Mouse (Mus musculus): ENCODE measurements around the gene Aldh8a1. TPM values are rescaled to one million over a fixed set of nuclear protein-coding genes. Genes with fewer than 3 reads are reported as not detected.

Gene Aldh8a1
- total and polyA plus RNA-seq, 2 experiments from 2014 or later: 0.11 TPM; not detected in 1

DNA sequence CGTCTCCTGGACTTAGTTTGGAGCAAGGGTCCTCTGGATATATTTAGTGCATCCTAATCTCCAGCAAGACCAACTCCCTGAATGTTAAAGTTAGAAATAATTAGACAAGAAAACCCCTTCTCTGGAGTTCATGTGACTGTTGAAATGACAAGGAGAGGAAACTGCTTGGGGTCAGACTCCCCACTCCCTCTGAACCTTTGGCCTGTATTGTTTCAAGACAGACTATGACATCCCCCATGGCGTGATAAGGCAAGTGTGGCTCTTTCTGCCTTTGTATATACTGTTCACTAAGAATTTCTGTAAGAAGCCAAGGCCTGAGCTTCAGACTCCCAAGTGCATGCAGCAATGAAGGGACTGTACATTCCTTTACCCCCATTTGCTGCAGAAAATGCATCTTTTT, 23.4 kb downstream of the Aldh8a1 start:
- no peak for TF ChIP-seq CTCF (IDR thresholded peaks at IDR 0.05)
- Histone ChIP-seq H3K27me3 (ENCODE audit: insufficient read depth, low read length) (no peaks in the 10 kb centered on the region), H3K36me3 (ENCODE audit: insufficient read depth, low read length) (no peaks in the 10 kb centered on the region), H3K27ac (ENCODE audit: low read depth, low read length) (no peak overlapping the region), H3K9me3 (ENCODE audit: low read length) (no peaks in the 10 kb centered on the region), H3K4me1 (ENCODE audit: insufficient read depth, low read length) (no peaks in the 10 kb centered on the region), H3K9ac (replicated peaks; ENCODE audit: low read length, poor library complexity, severe bottlenecking) (no peak overlapping the region), H3K4me3 (ENCODE audit: low read depth, low read length) (no peak overlapping the region), H3K4me2 (ENCODE audit: low read depth, low read length, poor library complexity, severe bottlenecking) (no peak overlapping the region)
- ATAC-seq (ENCODE audit: low FRiP score): no peak
- 68% methylated on average over 2 of the region's 2 CpGs for WGBS
- DNase-seq (ENCODE audit: low spot score): no peak

DNA sequence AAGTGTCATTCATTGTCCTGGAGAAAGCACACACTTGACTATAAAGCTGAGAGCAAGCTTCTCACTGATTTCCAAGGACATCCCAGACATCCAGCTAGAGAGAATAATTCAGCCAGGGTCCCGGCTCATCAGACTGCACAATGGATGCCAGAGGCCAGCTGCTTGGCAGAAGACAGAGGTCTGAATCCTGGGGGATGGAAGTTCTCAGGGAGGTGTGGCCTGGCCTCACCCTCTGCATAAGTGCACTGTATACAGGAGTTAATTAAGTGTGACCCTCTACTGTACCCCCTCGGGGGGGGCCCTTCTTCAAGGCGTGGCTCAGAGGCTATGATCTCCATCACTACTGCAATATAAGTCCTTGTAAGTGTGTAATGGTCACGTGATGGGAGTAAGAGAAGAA, 24.2 kb downstream of the Aldh8a1 start:
- Histone ChIP-seq H3K9me3 (ENCODE audit: low read length) (no peaks in the 10 kb centered on the region), H3K36me3 (ENCODE audit: insufficient read depth, low read length) (no peaks in the 10 kb centered on the region), H3K4me3 (ENCODE audit: low read depth, low read length) (no peak overlapping the region), H3K27ac (ENCODE audit: low read depth, low read length) (no peak overlapping the region), H3K4me1 (ENCODE audit: insufficient read depth, low read length) (no peaks in the 10 kb centered on the region), H3K27me3 (ENCODE audit: insufficient read depth, low read length) (no peaks in the 10 kb centered on the region), H3K4me2 (ENCODE audit: low read depth, low read length, poor library complexity, severe bottlenecking) (no peak overlapping the region), H3K9ac (replicated peaks; ENCODE audit: low read length, poor library complexity, severe bottlenecking) (no peak overlapping the region)
- DNase-seq (ENCODE audit: low spot score): no peak
- TF ChIP-seq CTCF (IDR thresholded peaks at IDR 0.05): no peak
- no peak for ATAC-seq (ENCODE audit: low FRiP score)
- WGBS: 69% methylated on average over 4 of the region's 4 CpGs

DNA sequence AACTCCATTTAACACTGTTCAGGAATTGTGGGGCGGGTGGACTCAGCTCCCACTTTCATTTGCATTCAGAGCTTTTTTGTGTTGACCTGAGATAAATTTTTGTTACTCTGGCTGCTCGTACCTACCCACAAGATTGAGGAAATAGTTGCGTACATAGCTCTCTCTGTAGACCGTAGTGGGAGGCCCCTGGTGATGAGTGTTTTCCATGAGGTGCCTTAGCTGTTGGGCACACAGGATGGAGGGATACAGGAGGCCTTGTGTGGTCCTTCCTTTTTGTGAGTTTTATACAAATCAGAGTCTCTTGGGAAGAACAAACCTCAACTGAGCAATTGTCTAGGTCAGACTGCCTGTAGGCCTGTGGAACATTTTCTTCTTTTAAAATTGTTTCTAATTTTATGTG, 27.7 kb downstream of the Aldh8a1 start:
- Histone ChIP-seq H3K4me1 (ENCODE audit: insufficient read depth, low read length) (no peaks in the 10 kb centered on the region), H3K36me3 (ENCODE audit: insufficient read depth, low read length) (no peaks in the 10 kb centered on the region), H3K4me3 (ENCODE audit: low read depth, low read length) (no peak overlapping the region), H3K27me3 (ENCODE audit: insufficient read depth, low read length) (no peaks in the 10 kb centered on the region), H3K9me3 (ENCODE audit: low read length) (no peaks in the 10 kb centered on the region), H3K27ac (ENCODE audit: low read depth, low read length) (no peak overlapping the region), H3K4me2 (ENCODE audit: low read depth, low read length, poor library complexity, severe bottlenecking) (no peak overlapping the region), H3K9ac (replicated peaks; ENCODE audit: low read length, poor library complexity, severe bottlenecking) (no peak overlapping the region)
- DNase-seq (ENCODE audit: low spot score) (no peak), ATAC-seq (ENCODE audit: low FRiP score) (no peak)
- 92% methylated on average over 4 of the region's 4 CpGs for WGBS
- no peak for TF ChIP-seq CTCF (IDR thresholded peaks at IDR 0.05)

DNA sequence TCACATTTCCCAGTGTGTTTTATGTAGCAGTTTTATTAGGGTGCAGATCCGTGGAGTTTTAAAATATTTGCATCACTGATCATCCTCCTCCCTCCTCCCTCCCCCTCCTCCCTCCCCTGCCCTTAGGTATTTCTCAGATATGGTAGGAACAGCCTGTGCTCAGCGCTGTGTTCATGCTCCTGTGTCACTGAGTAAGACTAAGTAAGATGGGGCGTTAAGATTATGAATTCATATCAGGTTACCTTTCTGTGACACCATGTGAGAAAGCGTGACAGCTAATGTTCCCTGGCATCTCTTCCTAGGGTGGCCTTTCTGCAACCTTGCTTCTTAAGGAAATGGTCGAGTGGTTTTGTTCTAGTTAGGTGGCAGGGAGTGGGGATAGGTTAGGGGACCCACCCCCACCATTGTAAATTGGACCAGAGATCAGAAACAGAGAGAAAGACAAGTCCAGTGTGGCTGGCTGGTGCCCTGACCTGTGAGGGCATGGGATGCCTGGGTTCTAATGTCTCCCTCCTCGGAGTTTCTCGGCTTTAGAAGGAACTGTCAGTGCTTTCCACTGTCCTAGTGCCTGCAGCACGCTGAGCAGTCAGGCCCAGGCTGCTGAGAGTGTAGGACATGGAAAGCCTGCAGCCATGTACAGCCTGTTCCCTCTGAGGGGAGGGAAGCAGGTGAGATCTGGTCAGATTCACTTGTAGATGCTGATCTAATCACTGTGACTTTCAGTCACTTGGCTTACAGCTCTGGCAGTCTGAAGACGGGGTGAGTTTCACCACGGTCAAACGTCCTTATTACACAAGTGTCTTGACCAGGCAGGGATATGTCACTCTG, 28.8 kb downstream of the Aldh8a1 start:
- H3K36me3 ChIP-seq (ENCODE audit: insufficient read depth, low read length): no peaks in the 10 kb centered on the region

DNA sequence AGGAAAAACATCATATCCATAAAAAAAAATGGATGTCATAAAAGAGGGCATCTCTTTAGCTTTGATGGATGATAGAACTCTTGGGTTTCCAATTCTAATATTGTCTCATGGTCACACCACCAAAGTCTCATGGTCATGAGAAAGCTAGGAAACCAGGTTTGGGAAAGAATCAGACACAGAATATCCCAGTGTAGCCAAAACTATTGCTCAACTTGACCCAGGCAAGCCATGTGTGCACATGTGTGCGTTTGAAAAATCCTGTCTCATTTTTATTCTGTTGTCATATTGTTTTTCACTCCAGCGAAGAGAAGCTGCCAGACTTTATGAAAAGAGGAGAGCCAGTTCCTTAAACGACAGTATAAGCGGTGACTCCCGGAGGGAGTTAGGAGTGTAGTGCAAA, 33.6 kb downstream of the Aldh8a1 start:
- no peak overlapping the region for H3K9ac ChIP-seq (replicated peaks; ENCODE audit: low read length, poor library complexity, severe bottlenecking)
- no peaks in the 10 kb centered on the region for H3K4me1 ChIP-seq (ENCODE audit: insufficient read depth, low read length)
- 67% methylated on average over 5 of the region's 5 CpGs for WGBS
- H3K27ac ChIP-seq (ENCODE audit: low read depth, low read length): no peak overlapping the region
- no peak for TF ChIP-seq CTCF (IDR thresholded peaks at IDR 0.05)
- no peak overlapping the region for H3K4me3 ChIP-seq (ENCODE audit: low read depth, low read length)
- H3K4me2 ChIP-seq (ENCODE audit: low read depth, low read length, poor library complexity, severe bottlenecking): no peak overlapping the region
- ATAC-seq (ENCODE audit: low FRiP score): no peak
- no peaks in the 10 kb centered on the region for H3K9me3 ChIP-seq (ENCODE audit: low read length)
- no peaks in the 10 kb centered on the region for H3K36me3 ChIP-seq (ENCODE audit: insufficient read depth, low read length)
- no peak for DNase-seq (ENCODE audit: low spot score)
- no peaks in the 10 kb centered on the region for H3K27me3 ChIP-seq (ENCODE audit: insufficient read depth, low read length)

More for the DNA sequence above, 28.8 kb downstream of the Aldh8a1 start:
- Histone ChIP-seq H3K4me1 (ENCODE audit: insufficient read depth, low read length) (no peaks in the 10 kb centered on the region), H3K27me3 (ENCODE audit: insufficient read depth, low read length) (no peaks in the 10 kb centered on the region), H3K4me3 (ENCODE audit: low read depth, low read length) (no peak overlapping the region), H3K9ac (replicated peaks; ENCODE audit: low read length, poor library complexity, severe bottlenecking) (no peak overlapping the region), H3K4me2 (ENCODE audit: low read depth, low read length, poor library complexity, severe bottlenecking) (no peak overlapping the region), H3K27ac (ENCODE audit: low read depth, low read length) (no peak overlapping the region), H3K9me3 (ENCODE audit: low read length) (no peaks in the 10 kb centered on the region)
- WGBS: 82% methylated on average over 11 of the region's 11 CpGs
- TF ChIP-seq CTCF (IDR thresholded peaks at IDR 0.05): no peak
- DNase-seq (ENCODE audit: low spot score) (no peak), ATAC-seq (ENCODE audit: low FRiP score) (no peak)

DNA sequence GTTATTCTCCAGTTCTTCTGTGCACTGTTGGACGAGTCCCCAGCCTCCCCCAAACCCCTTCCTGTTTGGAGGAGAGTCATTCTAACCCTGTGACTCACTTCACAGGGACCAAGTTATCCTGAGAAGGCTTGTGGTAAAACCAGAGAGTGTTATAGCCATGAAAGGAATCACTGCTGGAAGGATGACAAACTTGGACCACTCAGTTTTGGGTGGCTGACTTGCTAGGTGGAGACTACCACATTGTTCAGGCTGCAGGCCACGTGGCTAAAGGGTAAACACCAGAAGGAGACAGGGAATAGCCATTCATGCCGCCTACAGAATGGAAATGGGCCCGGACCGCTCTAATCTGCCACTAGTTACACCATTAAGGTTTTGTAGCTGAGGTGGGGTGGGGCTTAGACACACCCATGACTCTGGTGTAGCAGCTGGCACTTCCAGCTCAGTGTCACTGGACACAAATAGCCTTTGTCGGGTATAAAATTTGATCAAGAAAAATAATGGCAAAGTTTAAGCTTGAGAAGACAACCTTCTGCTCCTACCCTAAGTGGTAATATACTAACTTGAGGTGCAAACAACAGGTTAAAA, 34.6 kb downstream of the Aldh8a1 start:
- H3K9me3 ChIP-seq (ENCODE audit: low read length): no peaks in the 10 kb centered on the region
- no peak overlapping the region for H3K4me3 ChIP-seq (ENCODE audit: low read depth, low read length)
- H3K4me1 ChIP-seq (ENCODE audit: insufficient read depth, low read length): no peaks in the 10 kb centered on the region
- H3K36me3 ChIP-seq (ENCODE audit: insufficient read depth, low read length): no peaks in the 10 kb centered on the region
- no peak for DNase-seq (ENCODE audit: low spot score)
- H3K27me3 ChIP-seq (ENCODE audit: insufficient read depth, low read length): no peaks in the 10 kb centered on the region
- WGBS: 70% methylated on average over 6 of the region's 6 CpGs
- no peak overlapping the region for H3K9ac ChIP-seq (replicated peaks; ENCODE audit: low read length, poor library complexity, severe bottlenecking)
- no peak for ATAC-seq (ENCODE audit: low FRiP score)
- TF ChIP-seq CTCF (IDR thresholded peaks at IDR 0.05): no peak
- H3K4me2 ChIP-seq (ENCODE audit: low read depth, low read length, poor library complexity, severe bottlenecking): no peak overlapping the region
- no peak overlapping the region for H3K27ac ChIP-seq (ENCODE audit: low read depth, low read length)

All from midbrain, postnatal 0 days (tissue).